Mouse (Mus musculus) left cerebral cortex, adult 2 months (tissue): ENCODE results near the gene Hdac4. TPM values are rescaled to one million over a fixed set of nuclear protein-coding genes. Genes with fewer than 3 reads are reported as not detected.
A peak's percentile ranks its signal among the peaks of the same experiment; 100 is the strongest.

Experiments
- DNase-seq, 2 experiments: peaks; one replicate each; pipeline ENCODE4 v3.0.0; 2021 to 2022; ENCODE audit warnings: low spot score in 2 of 2, mixed read lengths in 1 of 2; ENCODE audit errors: extremely low spot score in 1 of 2
- H3K27ac ChIP-seq: fragments of 200-600 bp; 2 replicates; pipeline ENCODE4 v1.8.1; 2022
- H3K4me3 ChIP-seq: fragments of 200-600 bp; 2 replicates; pipeline ENCODE4 v1.8.1; 2022
- CTCF ChIP-seq: fragments of 200-600 bp; IDR thresholded peaks from 2 replicates; pipeline ENCODE4 v1.8.1; 2022; ENCODE audit warnings: antibody characterized with exemption, mild to moderate bottlenecking, moderate library complexity
- intact Hi-C: fragments of 180-260 bp; cut with DNase I; formaldehyde crosslinking; loops from one replicate; pipeline ENCODE4 v1.15.1; 2025
- total RNA-seq, 2 experiments: library from RNA; stranded (reverse); gene quantifications; 2 replicates each; pipeline ENCODE4 v1.2.3; 2021

Gene Hdac4
- total RNA-seq, 2 experiments from 2014 or later = 121 to 123 TPM

DNA sequence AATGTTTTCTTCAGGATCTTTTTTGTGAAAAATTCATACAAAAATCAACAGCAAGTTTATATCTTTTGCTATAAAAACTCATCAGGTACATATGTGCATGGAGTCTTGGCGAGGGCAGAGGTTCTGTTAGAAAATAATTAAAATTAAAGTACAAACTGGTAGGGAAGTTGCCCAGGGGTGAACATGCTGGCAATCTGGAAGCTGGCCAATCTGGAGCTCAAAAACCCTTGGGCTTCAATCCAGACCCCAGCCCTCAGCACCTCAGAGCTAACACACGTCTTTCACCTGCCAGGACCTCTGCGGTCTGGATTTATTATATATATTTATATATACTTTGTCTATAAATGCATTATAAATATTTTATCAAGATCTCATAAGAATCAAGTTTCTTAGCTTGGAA, 263.7 kb downstream of the Hdac4 start:
- no peak for DNase-seq
- intact Hi-C loops = no loop called here
- Histone ChIP-seq H3K27ac (no peak overlapping the region), H3K4me3 (no peak overlapping the region)
- TF ChIP-seq CTCF = no peak

DNA sequence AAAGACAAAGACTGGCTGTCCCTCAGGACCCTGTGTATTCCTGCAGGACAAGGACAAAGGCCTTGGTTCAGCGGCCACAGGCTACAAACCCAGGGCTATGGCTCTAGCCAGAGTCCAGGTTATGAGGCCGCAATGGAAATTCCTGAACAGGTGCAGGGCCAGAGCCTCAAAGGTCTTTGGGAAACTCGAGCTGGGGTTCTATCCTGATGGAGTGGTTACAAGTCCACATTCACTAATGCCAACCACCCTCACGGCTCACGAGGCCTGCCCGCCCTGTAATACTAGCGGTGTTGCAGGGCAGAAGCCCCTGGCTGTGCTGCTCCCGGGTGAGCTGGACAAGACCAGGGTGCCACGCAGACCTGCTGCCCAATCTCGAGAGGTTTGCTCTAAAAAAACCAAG, 264.3 kb downstream of the Hdac4 start:
- Histone ChIP-seq H3K27ac (no peak overlapping the region), H3K4me3 (no peak overlapping the region)
- DNase-seq = no peak
- intact Hi-C loops = no loop called here
- no peak for TF ChIP-seq CTCF

- Histone ChIP-seq H3K27ac (no peak overlapping the region), H3K4me3 (no peak overlapping the region)
- DNase-seq = no peak
- intact Hi-C loops = no loop called here
- TF ChIP-seq CTCF = no peak
Measured at GRCm38 (mm10) chr1:91929051-91929450, 266.4 kb downstream of the Hdac4 start.

DNA sequence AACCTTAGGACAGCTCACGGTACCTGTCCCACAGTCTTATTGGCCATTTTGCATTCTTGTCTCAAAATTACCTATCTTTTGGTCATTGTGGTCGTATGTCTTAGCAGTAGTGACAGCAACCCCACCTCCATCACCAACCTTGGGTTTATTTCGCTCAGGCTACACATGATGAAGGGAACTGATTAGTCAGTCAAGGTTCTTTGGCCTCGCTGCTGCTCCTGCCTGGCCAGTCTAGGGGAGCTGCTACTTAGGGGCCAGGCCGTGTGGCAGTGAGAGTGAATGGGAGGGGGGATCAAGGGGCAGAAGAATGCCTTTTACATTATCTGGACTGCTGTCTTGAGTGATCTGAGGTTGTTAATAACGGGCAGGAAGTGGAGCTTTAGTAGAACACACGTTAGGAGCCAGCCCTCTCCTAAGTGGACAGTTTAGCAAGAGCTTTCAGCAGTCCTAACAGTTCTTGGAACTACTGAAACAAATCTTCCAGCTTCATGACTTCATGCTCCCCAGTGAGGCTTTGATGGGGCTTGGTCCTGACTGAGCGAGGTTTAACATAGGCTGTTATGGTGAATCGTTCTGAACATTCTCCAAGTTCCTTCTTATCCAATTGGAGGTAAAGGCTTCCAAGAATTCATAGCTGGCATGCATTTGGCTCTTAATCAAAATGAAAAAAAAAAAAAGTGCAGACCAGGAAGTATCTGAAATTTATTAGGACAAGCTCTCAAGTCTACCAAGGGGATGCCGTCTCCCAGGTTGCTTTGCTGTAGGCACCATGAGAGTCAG, 267.8 kb downstream of the Hdac4 start:
- H3K27ac ChIP-seq = no peak overlapping the region
- intact Hi-C loops = no loop called here

DNA sequence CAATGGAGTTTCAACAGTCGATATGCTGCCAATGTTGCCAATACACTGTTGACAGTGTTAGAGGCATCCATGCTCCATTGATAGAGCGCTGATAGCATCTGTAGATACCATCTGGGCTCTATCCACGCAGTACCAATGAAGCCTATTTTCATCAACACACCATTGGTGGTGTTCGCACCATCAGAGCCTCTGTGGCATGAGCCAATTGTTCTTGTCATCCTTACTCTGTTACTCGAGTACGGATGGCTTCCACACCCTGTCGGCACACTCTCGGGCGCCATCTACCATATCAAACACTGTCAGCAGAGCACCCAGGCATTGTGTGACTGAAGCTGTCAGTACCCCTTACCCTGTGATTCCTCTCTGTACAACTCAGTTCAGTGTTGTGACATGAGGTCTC, 271.9 kb downstream of the Hdac4 start:
- no peak overlapping the region for H3K4me3 ChIP-seq
- intact Hi-C loops = no loop called here
- no peak overlapping the region for H3K27ac ChIP-seq
- no peak for TF ChIP-seq CTCF
- no peak for DNase-seq

More for the DNA sequence above, 267.8 kb downstream of the Hdac4 start:
- DNase-seq = no peak
- TF ChIP-seq CTCF = no peak
- no peak overlapping the region for H3K4me3 ChIP-seq

DNA sequence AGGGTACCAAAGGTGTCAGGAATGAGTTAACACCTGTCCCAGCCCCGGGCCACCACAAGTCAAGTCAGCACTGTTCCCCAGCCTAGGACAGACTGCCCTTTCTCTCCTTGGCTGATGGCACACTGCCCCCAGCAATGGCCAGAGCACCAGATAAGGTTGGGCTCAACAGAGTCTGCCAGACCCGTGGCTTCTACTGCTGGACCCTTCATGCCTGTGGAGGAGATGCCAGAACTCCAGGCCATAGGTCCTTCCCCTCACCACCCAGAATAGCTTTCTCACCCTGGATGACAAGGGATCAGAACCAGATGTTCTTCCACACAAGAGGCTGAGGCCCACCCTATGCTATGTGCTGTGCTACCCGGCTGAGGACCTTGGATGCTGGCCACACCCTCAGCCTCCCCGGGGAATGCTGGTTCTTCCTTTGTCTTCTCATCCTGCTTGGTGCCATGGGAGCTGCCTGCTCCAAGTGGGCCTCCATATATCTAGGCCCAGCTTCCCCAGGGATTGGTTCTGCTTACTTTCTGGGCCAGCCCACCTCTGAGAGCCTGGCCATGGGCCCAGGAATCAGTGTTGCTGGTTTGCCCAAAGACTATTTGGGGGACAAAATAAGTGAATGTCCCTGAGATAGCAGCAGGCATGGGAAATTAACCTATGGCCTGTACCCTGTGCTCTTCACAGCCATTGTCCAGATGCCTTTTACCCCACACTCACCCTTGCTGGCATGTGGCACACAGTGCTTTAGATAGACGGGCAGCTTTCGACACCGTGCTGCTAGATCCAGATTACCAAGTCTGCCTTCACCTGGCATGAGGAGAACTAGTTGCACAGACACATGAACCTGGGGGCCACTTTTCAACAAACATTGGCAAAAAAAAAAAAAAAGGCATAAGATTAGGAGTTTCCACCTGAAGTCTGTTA, 273.0 kb downstream of the Hdac4 start:
- no peak for DNase-seq
- intact Hi-C loops = no loop called here
- Histone ChIP-seq H3K27ac (no peak overlapping the region), H3K4me3 (no peak overlapping the region)
- TF ChIP-seq CTCF = no peak

- no peak for DNase-seq
- intact Hi-C loops = no loop called here
- H3K4me3 ChIP-seq = no peak overlapping the region
Measured at GRCm38 (mm10) chr1:91921702-91922101, 273.8 kb downstream of the Hdac4 start.

GRCm38 (mm10) chr1:91921279-91921678, 274.2 kb downstream of the Hdac4 start:
- no peak for TF ChIP-seq CTCF
- intact Hi-C loops = no loop called here
- no peak for DNase-seq
- H3K4me3 ChIP-seq = no peak overlapping the region
- peak overlapping the region; percentile 84; the same call in 1 of the 2 replicates for H3K27ac ChIP-seq

More at GRCm38 (mm10) chr1:91921702-91922101, 273.8 kb downstream of the Hdac4 start:
- peak overlapping the region; percentile 84; the same call in 1 of the 2 replicates for H3K27ac ChIP-seq
- no peak for TF ChIP-seq CTCF

- TF ChIP-seq CTCF = no peak
- no peak for DNase-seq
- Histone ChIP-seq H3K27ac (peak overlapping the region; percentile 88), H3K4me3 (no peak overlapping the region)
- intact Hi-C loops = no loop called here
Measured at GRCm38 (mm10) chr1:91920038-91920589, 275.4 kb downstream of the Hdac4 start.

GRCm38 (mm10) chr1:91918257-91918800, 277.2 kb downstream of the Hdac4 start:
- Histone ChIP-seq H3K4me3 (no peak overlapping the region), H3K27ac (peak overlapping the region; percentile 79)
- no peak for DNase-seq
- intact Hi-C loops = no loop called here
- TF ChIP-seq CTCF = no peak

GRCm38 (mm10) chr1:91917596-91917995, 277.9 kb downstream of the Hdac4 start:
- H3K4me3 ChIP-seq = no peak overlapping the region
- peak overlapping the region; percentile 79 for H3K27ac ChIP-seq
- no peak for DNase-seq
- intact Hi-C loops = no loop called here
- no peak for TF ChIP-seq CTCF

DNA sequence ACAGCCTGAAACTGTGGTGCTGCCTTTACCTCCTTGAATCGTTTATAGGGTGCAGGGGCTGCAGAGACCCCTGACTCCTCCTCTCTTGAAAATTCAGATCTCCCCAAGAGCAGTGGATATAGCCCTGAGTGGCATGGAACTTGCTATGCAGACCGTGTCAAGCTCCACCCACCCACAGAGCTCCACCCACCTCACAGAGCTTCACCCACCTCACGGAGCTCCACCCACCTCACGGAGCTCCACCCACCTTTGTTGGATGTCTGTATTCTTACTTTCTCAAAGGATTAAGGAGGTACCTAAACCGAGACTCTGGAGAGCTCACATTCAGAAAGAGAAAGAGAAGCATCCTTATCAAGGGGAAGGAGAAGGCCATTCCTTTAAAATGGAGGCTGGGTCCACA, 279.5 kb downstream of the Hdac4 start:
- no peak for TF ChIP-seq CTCF
- DNase-seq = no peak
- no peak overlapping the region for H3K4me3 ChIP-seq
- H3K27ac ChIP-seq = no peak overlapping the region
- intact Hi-C loops = no loop called here
